Comparison of ENCODE assay signal across 16 mouse cellular contexts in the genomic region with DNA sequence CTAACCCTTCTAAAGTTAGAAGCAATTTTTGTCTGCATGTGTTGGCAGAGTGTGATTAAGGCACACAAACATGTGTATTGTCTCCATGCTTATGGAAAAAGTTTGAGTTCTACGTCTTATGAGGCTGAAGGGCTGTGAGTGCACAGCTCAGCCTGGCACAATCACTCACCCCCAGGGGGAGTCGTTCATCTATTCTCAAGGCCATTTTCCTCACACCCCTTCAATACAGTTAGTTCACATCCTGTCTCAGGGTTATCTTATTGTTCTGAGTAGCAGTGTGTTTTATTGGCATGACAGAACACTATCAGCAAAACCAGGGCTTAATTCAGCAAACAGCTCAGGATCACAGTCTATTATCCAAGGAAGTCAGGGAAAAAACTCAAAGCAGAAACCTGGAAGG. TPM values are rescaled to one million over a fixed set of nuclear protein-coding genes. Genes with fewer than 3 reads are reported as not detected.
DNase-seq lines count a peak whose midpoint lies in the region; TF ChIP-seq lines count a peak whose summit lies in the region.
"Had no signal": no experiment of that assay in that cellular context is flagged by ENCODE, and none has a peak within 500 bp of the region (broad histone marks: within the 10 kb centered on the region; RNA-seq: fewer than 3 reads in every experiment).

No protein-coding gene starts in this region.

- TF ChIP-seq POLR2A in heart, adult 2 months (IDR thresholded peaks at IDR 0.05; ENCODE audit: insufficient read depth, low read depth, low read length): no peak
- TF ChIP-seq POLR2A in bone marrow macrophage, adult 2 months (IDR thresholded peaks at IDR 0.05; ENCODE audit: borderline replicate concordance, low read depth, low read length): no peak

- WGBS in heart, adult 2 months: 25% methylated on average over 2 of the region's 2 CpGs

- H3K27me3 ChIP-seq in heart, adult 2 months (ENCODE audit: control insufficient read depth, insufficient read depth, low read length): no peaks in the 10 kb centered on the region

- TF ChIP-seq EP300 in heart, adult 2 months (IDR thresholded peaks at IDR 0.05; ENCODE audit: insufficient read depth, low read depth, low read length): no peak

- H3K4me3 ChIP-seq in heart, adult 2 months: no peak overlapping the region
- H3K4me3 ChIP-seq in left cerebral cortex, adult 2 months: no peak overlapping the region
- H3K4me3 ChIP-seq in bone marrow macrophage, adult 2 months (ENCODE audit: insufficient read depth, low read length): no peak overlapping the region
- H3K4me3 ChIP-seq: forebrain, embryonic 10.5 days; hindbrain, embryonic 10.5 days had no signal

- H3K27ac ChIP-seq in heart, adult 2 months: peak overlapping the region; percentile 70
- H3K27ac ChIP-seq in left cerebral cortex, adult 2 months: no peak overlapping the region
- peak overlapping the region; percentile 80; the same call in 1 of the 2 replicates for H3K27ac ChIP-seq in bone marrow macrophage, adult 2 months (ENCODE audit: insufficient read depth, low read depth, low read length)
- H3K27ac ChIP-seq: forebrain, embryonic 10.5 days; hindbrain, embryonic 10.5 days; liver, embryonic 14.5 days had no signal

- DNase-seq in heart, adult 2 months: no peak
- DNase-seq in heart, postnatal 36 days: no peak
- DNase-seq in left cerebral cortex, adult 2 months (ENCODE audit: extremely low spot score in 1 of 2, low spot score in 2 of 2): no peak
- DNase-seq in left cerebral cortex, adult 8-10 months (ENCODE audit: low spot score in 2 of 2): no peak
- DNase-seq in 3T3-L1 (ENCODE audit: low read depth, low spot score): peak; percentile 41
- no peak for DNase-seq in ovary, postnatal 14 days (ENCODE audit: low spot score)
- DNase-seq in gastrocnemius, postnatal 25 days: no peak
- DNase-seq: adrenal gland, postnatal 10 days; cerebellum, adult 8-10 months; kidney, postnatal 25 days; left cerebral cortex, postnatal 4 days; lung, postnatal 4 days had no signal

- H3K9ac ChIP-seq in heart, adult 2 months (ENCODE audit: low read depth, low read length): no peak overlapping the region
- H3K9ac ChIP-seq: liver, embryonic 14.5 days had no signal

- no peaks in the 10 kb centered on the region; the same call in 1 of the 2 replicates for H3K79me2 ChIP-seq in heart, adult 2 months (replicated peaks; ENCODE audit: control insufficient read depth, insufficient read depth, low read length)

- TF ChIP-seq CTCF in heart, adult 2 months (IDR thresholded peaks at IDR 0.05): peak; percentile 51
- peak; percentile 7; the same call in 1 of the 2 replicates for TF ChIP-seq CTCF in left cerebral cortex, adult 2 months (IDR thresholded peaks at IDR 0.05)
- no peak for TF ChIP-seq CTCF in bone marrow macrophage, adult 2 months (IDR thresholded peaks at IDR 0.05; ENCODE audit: low read depth, low read length)

- H3K4me1 ChIP-seq in heart, adult 2 months (ENCODE audit: control insufficient read depth, insufficient read depth, low read length): peaks cover 5% of the 10 kb centered on the region; the same call in 1 of the 2 replicates
- H3K4me1 ChIP-seq in bone marrow macrophage, adult 2 months (ENCODE audit: control insufficient read depth, insufficient read depth, low read length): peaks cover 27% of the 10 kb centered on the region

- no peaks in the 10 kb centered on the region for H3K36me3 ChIP-seq in heart, adult 2 months (ENCODE audit: control insufficient read depth, insufficient read depth, low read length)
- H3K36me3 ChIP-seq: forebrain, embryonic 10.5 days; hindbrain, embryonic 10.5 days had no signal

- intact Hi-C loops in heart, adult 2 months (cut with DNase I): loop anchor here (5.0 kb wide), 2 partner anchors 39 to 79 kb away; no protein-coding TSS in a partner anchor
- intact Hi-C loops in heart, postnatal 36 days (cut with DNase I): loop anchor here (5.0 kb wide), 1 partner anchor 79 kb away; no protein-coding TSS in a partner anchor
- intact Hi-C loops in left cerebral cortex, adult 2 months (cut with DNase I): no loop called here

RNA-seq across cellular contexts. Expression of gene Osbpl3, which starts 19.3 kb away (rescaled TPM):
- total RNA-seq in heart, adult 2 months (2021): 10 to 100 TPM; 25.4 to 26.5 TPM
- polyA plus RNA-seq in heart, adult 2 months (2012; rRNA removed): 12.8 and 15.6 TPM in 2 replicates
- total RNA-seq in heart, postnatal 36 days (2021): 10 to 100 TPM; 24.0 to 35.0 TPM
- total RNA-seq in left cerebral cortex, adult 2 months (2021): 10 to 100 TPM; 45.5 to 56.0 TPM
- total RNA-seq in left cerebral cortex, adult 8-10 months (2022): 10 to 100 TPM; 31.7 to 34.6 (median 33.9) TPM
- polyA plus RNA-seq in bone marrow macrophage, adult 2 months (2012; ENCODE audit: insufficient read depth, insufficient read length, missing spikeins): 23.4 and 26.4 TPM in 2 replicates
- 1 to 10 TPM; 3.3 to 3.6 TPM for total RNA-seq in gastrocnemius, postnatal 25 days (2021)

Comparison
In these comparisons a context has a peak if more than half of its experiments do, and no peak if none do; other contexts are left out.
1. RNA of gene Osbpl3, which starts 19.3 kb away (total RNA-seq): 45.5 to 56.0 TPM in left cerebral cortex, adult 2 months, 24.0 to 35.0 TPM in heart, postnatal 36 days, 31.7 to 34.6 TPM in left cerebral cortex, adult 8-10 months and 25.4 to 26.5 TPM in heart, adult 2 months; 3.3 to 3.6 TPM in gastrocnemius, postnatal 25 days; every median in the first group is over 4 times any median in the second.